Mouse (Mus musculus): ENCODE data around the gene Myo1e.

- TF ChIP-seq POLR2A (IDR thresholded peaks at IDR 0.05; ENCODE audit: insufficient read depth, low read depth, low read length), result no peak
- no peak for TF ChIP-seq CTCF (IDR thresholded peaks at IDR 0.05; ENCODE audit: insufficient read depth, low read depth, low read length)
These were observed 30.4 kb downstream of the Myo1e start for GRCm38 (mm10) chr9:70237561-70237960.
